Mouse (Mus musculus) midbrain, embryonic 10.5 days (tissue): ENCODE results near the gene Fstl1. TPM values are rescaled to one million over a fixed set of nuclear protein-coding genes. Genes with fewer than 3 reads are reported as not detected.

ENCODE experiments used
- DNase-seq: peaks from one replicate; pipeline ENCODE4 v3.0.0-alpha.2; 2017; ENCODE audit warnings: low spot score
- H3K27ac ChIP-seq: fragments of 300-500 bp; sonication (generic); replicated peaks from 2 replicates; pipeline ENCODE4 v1.5.1; 2016; ENCODE audit warnings: mild to moderate bottlenecking
- H3K27me3 ChIP-seq: fragments of 300-500 bp; sonication (generic); 2 replicates; pipeline ENCODE4 v1.6.1; 2016; ENCODE audit warnings: low read depth, mild to moderate bottlenecking; ENCODE audit not compliant: poor library complexity, severe bottlenecking
- H3K36me3 ChIP-seq: fragments of 300-500 bp; sonication (generic); 2 replicates; pipeline ENCODE4 v1.6.1; 2016; ENCODE audit warnings: mild to moderate bottlenecking, moderate library complexity
- H3K4me1 ChIP-seq: fragments of 300-500 bp; sonication (generic); 2 replicates; pipeline ENCODE4 v1.6.1; 2016
- H3K4me3 ChIP-seq: fragments of 300-500 bp; sonication (generic); 2 replicates; pipeline ENCODE4 v1.5.1; 2016; ENCODE audit warnings: mild to moderate bottlenecking, moderate library complexity
- H3K9me3 ChIP-seq: fragments of 300-500 bp; sonication (generic); replicated peaks from 2 replicates; pipeline ENCODE4 v1.6.1; 2016; ENCODE audit warnings: mild to moderate bottlenecking
- WGBS: fragments of 180-500 bp; shearing (Covaris S2); methylation state at CpG from one replicate; pipeline ENCODE4 v1.1.7; 2016; 5-methylcytosine and 5-hydroxymethylcytosine counted together
- polyA plus RNA-seq: library from polyadenylated mRNA; unstranded; fragments of >200 nt; fragmentation: Nextera tagmentation; extraction: Ambion mirVana; gene quantifications from 2 replicates; pipeline ENCODE4 v1.2.1, GENCODE M21; 2016

Gene Fstl1
- polyA plus RNA-seq, 1 experiment from 2014 or later: 168 TPM

- H3K36me3 ChIP-seq: no peaks in the 10 kb centered on the region
- DNase-seq: no peak
- no peak overlapping the region for H3K4me3 ChIP-seq
- H3K9me3 ChIP-seq: no peaks in the 10 kb centered on the region
- WGBS: 44% methylated on average over 5 of the region's 5 CpGs
- no peaks in the 10 kb centered on the region for H3K27me3 ChIP-seq
- no peak overlapping the region for H3K27ac ChIP-seq
- peaks cover 6% of the 10 kb centered on the region for H3K4me1 ChIP-seq
These were observed 12.9 kb upstream of the Fstl1 start for GRCm38 (mm10) chr16:37763797-37764196.

GRCm38 (mm10) chr16:37776166-37776859 lies 360 bp upstream of the Fstl1 start:
- 33% methylated on average over 14 of the region's 14 CpGs for WGBS
- Histone ChIP-seq H3K36me3 (peaks cover 10% of the 10 kb centered on the region; the same call in 1 of the 2 replicates), H3K27me3 (0 out of 2 replicates have a peak, but pooled peaks cover 10% of the 10 kb centered on the region), H3K4me1 (peaks cover 43% of the 10 kb centered on the region), H3K27ac (peak overlapping the region; percentile 94), H3K9me3 (no peaks in the 10 kb centered on the region), H3K4me3 (peak overlapping the region; percentile 85)
- peak; percentile 26 for DNase-seq

DNA sequence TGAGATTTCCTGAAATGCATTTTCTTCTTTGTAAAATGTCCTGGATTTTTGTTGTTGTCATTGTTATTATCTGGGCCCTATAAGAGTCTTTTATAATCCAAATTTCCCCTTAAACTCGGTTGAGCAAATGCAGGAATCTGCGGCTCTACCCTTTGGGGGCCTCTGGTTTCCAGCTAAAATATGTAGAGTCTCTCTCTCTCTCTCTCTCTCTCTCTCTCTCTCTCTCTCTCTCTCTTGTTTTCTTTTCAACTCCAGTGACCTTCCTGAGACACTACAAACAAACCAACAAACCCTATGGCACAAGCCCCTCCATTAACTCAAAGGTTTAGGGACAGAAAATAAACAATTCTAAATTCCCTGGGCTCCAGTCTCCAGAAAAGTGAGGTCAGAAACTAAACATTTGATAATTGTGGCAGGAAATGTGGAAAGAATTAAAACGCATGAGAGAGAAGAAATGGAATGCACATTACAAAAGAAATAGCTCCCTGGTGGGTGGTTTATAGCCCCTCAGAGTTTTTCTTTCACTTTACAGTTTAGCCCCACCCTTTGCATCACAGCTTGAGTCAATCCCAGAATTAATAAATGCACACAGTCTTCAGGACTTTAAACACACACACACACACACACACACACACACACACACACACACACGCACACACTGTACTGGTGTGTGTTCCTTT lies 1.3 kb downstream of the Fstl1 start:
- no peak for DNase-seq
- H3K4me3 ChIP-seq: peak overlapping the region; percentile 85
- WGBS: 21% methylated on average over 4 of the region's 4 CpGs
- 0 out of 2 replicates have a peak, but pooled peaks cover 10% of the 10 kb centered on the region for H3K27me3 ChIP-seq
- peaks cover 17% of the 10 kb centered on the region for H3K36me3 ChIP-seq
- H3K27ac ChIP-seq: peak overlapping the region; percentile 94
- H3K9me3 ChIP-seq: no peaks in the 10 kb centered on the region
- H3K4me1 ChIP-seq: peaks cover 43% of the 10 kb centered on the region

- H3K4me1 ChIP-seq: peaks cover 43% of the 10 kb centered on the region
- peaks cover 23% of the 10 kb centered on the region for H3K36me3 ChIP-seq
- WGBS: 54% methylated on average over 5 of the region's 5 CpGs
- H3K4me3 ChIP-seq: peak overlapping the region; percentile 85
- peak overlapping the region; percentile 94; the same call in 1 of the 2 replicates for H3K27ac ChIP-seq
- no peaks in the 10 kb centered on the region for H3K9me3 ChIP-seq
- DNase-seq: no peak
- H3K27me3 ChIP-seq: 0 out of 2 replicates have a peak, but pooled peaks cover 10% of the 10 kb centered on the region
These were observed 1.9 kb downstream of the Fstl1 start for GRCm38 (mm10) chr16:37778529-37778928.

GRCm38 (mm10) chr16:37779651-37780280 lies 3.1 kb downstream of the Fstl1 start:
- Histone ChIP-seq H3K27ac (0 out of 2 replicates have a peak overlapping the region, but pooled peaks have one; percentile 23), H3K4me3 (no peak overlapping the region), H3K4me1 (peaks cover 43% of the 10 kb centered on the region), H3K9me3 (no peaks in the 10 kb centered on the region), H3K27me3 (0 out of 2 replicates have a peak, but pooled peaks cover 10% of the 10 kb centered on the region), H3K36me3 (peaks cover 35% of the 10 kb centered on the region)
- DNase-seq: no peak
- WGBS: 86% methylated on average over 7 of the region's 7 CpGs

- Histone ChIP-seq H3K9me3 (no peaks in the 10 kb centered on the region), H3K27me3 (peaks cover 10% of the 10 kb centered on the region; the same call in 1 of the 2 replicates), H3K4me1 (peaks cover 43% of the 10 kb centered on the region), H3K27ac (no peak overlapping the region), H3K4me3 (no peak overlapping the region), H3K36me3 (peaks cover 40% of the 10 kb centered on the region)
- no peak for DNase-seq
- WGBS: 85% methylated on average over 1 of the region's 1 CpGs
These were observed 3.7 kb downstream of the Fstl1 start for GRCm38 (mm10) chr16:37780386-37780785.

GRCm38 (mm10) chr16:37780911-37781310 lies 4.2 kb downstream of the Fstl1 start:
- H3K36me3 ChIP-seq: peaks cover 44% of the 10 kb centered on the region
- no peak for DNase-seq
- 90% methylated on average over 3 of the region's 3 CpGs for WGBS
- H3K4me1 ChIP-seq: peaks cover 47% of the 10 kb centered on the region
- H3K27ac ChIP-seq: no peak overlapping the region
- no peak overlapping the region for H3K4me3 ChIP-seq
- no peaks in the 10 kb centered on the region for H3K9me3 ChIP-seq
- peaks cover 7% of the 10 kb centered on the region; the same call in 1 of the 2 replicates for H3K27me3 ChIP-seq

DNA sequence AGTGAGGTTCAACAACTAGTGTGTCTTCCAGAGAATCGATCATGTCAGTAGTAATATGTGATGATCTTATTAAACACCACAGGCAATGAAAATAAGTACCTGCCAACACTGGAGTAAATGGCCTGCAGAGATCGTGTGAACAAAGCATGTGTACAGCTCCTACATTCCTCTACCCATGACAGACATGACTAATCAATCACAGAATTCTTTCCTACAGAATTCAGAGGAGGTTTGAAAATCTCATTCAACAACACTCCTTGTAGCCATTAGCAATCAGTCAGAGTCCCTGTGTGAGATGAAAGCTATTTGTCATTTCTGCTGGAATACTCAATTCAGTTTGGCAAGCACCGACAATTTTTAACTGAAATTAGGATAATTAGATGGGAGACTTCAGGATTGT lies 7.9 kb downstream of the Fstl1 start:
- H3K27me3 ChIP-seq: no peaks in the 10 kb centered on the region; the same call in 1 of the 2 replicates
- no peak overlapping the region for H3K4me3 ChIP-seq
- H3K27ac ChIP-seq: no peak overlapping the region
- H3K9me3 ChIP-seq: no peaks in the 10 kb centered on the region
- DNase-seq: no peak
- peaks cover 56% of the 10 kb centered on the region for H3K36me3 ChIP-seq
- WGBS: 84% methylated on average over 3 of the region's 3 CpGs
- peaks cover 53% of the 10 kb centered on the region for H3K4me1 ChIP-seq

DNA sequence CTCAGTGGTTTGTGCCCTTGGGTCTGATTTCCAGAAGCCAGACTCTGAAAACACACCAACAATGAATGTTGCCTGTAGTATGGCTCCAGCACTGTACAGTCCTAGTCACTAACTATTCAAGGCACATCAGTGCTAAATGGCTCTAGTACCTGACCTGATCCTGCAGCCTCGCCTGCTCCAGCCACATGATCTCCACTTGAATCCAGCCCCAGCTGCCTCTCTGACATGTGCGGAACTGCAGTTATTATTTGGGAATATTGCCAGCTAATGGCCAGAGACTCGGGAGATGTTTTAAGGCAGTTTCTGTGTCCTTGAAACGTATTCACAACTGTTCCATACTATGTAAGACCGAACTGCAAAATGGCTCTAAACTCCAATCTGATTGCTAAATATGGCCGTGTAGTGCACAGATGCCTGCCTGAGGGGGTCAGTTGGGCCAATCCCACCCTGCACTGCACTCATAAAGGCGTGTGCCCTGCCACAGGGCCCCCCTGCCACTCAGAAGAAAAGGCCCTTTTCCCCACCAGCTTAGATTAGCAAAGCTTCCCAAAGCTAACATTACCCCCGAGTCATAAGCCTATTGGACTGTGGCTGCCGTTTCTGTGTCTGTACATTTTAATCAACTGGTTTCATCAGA lies 11.0 kb downstream of the Fstl1 start:
- Histone ChIP-seq H3K27me3 (peaks cover 3% of the 10 kb centered on the region; the same call in 1 of the 2 replicates), H3K9me3 (no peaks in the 10 kb centered on the region), H3K36me3 (peaks cover 54% of the 10 kb centered on the region), H3K4me3 (peak overlapping the region; percentile 24; the same call in 1 of the 2 replicates), H3K4me1 (peaks cover 47% of the 10 kb centered on the region), H3K27ac (peak overlapping the region; percentile 88)
- 56% methylated on average over 9 of the region's 9 CpGs for WGBS
- DNase-seq: peak; percentile 37

DNA sequence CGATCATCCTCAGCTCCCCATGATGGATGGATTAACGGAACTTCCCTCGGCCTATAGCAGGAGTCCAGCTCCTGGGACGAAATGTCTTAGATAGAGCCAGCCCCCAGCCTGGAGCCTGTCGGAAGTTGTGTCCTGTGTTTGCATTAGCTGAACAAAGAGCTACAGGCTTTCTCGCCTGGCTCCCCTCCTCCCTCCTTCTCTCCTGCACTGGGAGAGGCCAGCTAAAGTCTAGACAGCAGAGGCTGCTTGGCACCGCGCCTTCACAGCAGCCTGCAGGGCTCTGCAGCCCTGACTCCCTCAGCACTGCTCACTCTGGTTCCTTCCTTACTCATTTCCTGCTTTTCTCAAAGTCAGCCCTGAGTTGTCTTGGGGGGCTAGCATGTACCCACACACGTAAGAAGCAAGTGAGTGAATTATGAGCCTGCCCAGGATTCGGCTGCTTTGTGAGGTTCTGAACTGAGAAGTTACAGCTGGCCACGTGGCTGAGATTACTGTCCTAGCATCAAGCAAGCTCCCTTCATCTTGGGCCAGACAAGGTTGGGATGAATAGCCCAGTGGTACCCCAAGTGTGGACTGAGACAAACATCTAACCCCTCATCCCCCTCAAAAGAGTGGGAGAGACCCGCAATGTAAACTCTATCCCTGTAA lies 11.8 kb downstream of the Fstl1 start:
- Histone ChIP-seq H3K4me1 (peaks cover 47% of the 10 kb centered on the region), H3K4me3 (peak overlapping the region; percentile 24; the same call in 1 of the 2 replicates), H3K9me3 (no peaks in the 10 kb centered on the region), H3K27me3 (peaks cover 3% of the 10 kb centered on the region; the same call in 1 of the 2 replicates), H3K36me3 (peaks cover 54% of the 10 kb centered on the region), H3K27ac (peak overlapping the region; percentile 88)
- WGBS: 26% methylated on average over 12 of the region's 12 CpGs
- peak; percentile 80 for DNase-seq

GRCm38 (mm10) chr16:37789015-37789381 lies 12.3 kb downstream of the Fstl1 start:
- Histone ChIP-seq H3K9me3 (no peaks in the 10 kb centered on the region), H3K4me1 (peaks cover 51% of the 10 kb centered on the region), H3K4me3 (no peak overlapping the region), H3K27me3 (peaks cover 3% of the 10 kb centered on the region; the same call in 1 of the 2 replicates), H3K36me3 (peaks cover 54% of the 10 kb centered on the region), H3K27ac (peak overlapping the region; percentile 88)
- no peak for DNase-seq
- WGBS: 87% methylated on average over 6 of the region's 6 CpGs
